Mouse (Mus musculus) limb, embryonic 12.5 days (tissue): Measurements from ENCODE around the gene C1qbp. TPM values are rescaled to one million over a fixed set of nuclear protein-coding genes. Genes with fewer than 3 reads are reported as not detected.
A peak's percentile ranks its signal among the peaks of the same experiment; 100 is the strongest.

Experiments used
- ATAC-seq: fragments of 200-750 bp; cut with Nextera tagmentation; 2 replicates; pipeline ENCODE4 v1.8.0; 2017; ENCODE audit warnings: low read depth, moderate TSS enrichment; ENCODE audit not compliant: insufficient number of reproducible peaks, insufficient read depth, low FRiP score, low TSS enrichment
- H3K27ac ChIP-seq: fragments of 300-500 bp; sonication (generic); 2 replicates; pipeline ENCODE4 v1.5.1; 2016; ENCODE audit warnings: mild to moderate bottlenecking, moderate library complexity
- H3K27me3 ChIP-seq: fragments of 300-500 bp; sonication (generic); 2 replicates; pipeline ENCODE4 v1.6.1; 2016; ENCODE audit warnings: mild to moderate bottlenecking, moderate library complexity
- H3K36me3 ChIP-seq: fragments of 300-500 bp; sonication (generic); 2 replicates; pipeline ENCODE4 v1.6.1; 2016; ENCODE audit warnings: mild to moderate bottlenecking, moderate library complexity
- H3K4me1 ChIP-seq: fragments of 300-500 bp; sonication (generic); replicated peaks from 2 replicates; pipeline ENCODE4 v1.6.1; 2016
- H3K4me2 ChIP-seq: fragments of 300-500 bp; sonication (generic); 2 replicates; pipeline ENCODE4 v1.6.1; 2016; ENCODE audit warnings: mild to moderate bottlenecking, moderate library complexity
- H3K4me3 ChIP-seq: fragments of 300-500 bp; sonication (generic); replicated peaks from 2 replicates; pipeline ENCODE4 v1.5.1; 2016; ENCODE audit warnings: mild to moderate bottlenecking
- H3K9ac ChIP-seq: fragments of 300-500 bp; sonication (generic); replicated peaks from 2 replicates; pipeline ENCODE4 v1.6.1; 2016; ENCODE audit warnings: mild to moderate bottlenecking, moderate library complexity
- H3K9me3 ChIP-seq: fragments of 300-500 bp; sonication (generic); 2 replicates; pipeline ENCODE4 v1.6.1; 2016; ENCODE audit warnings: mild to moderate bottlenecking, moderate library complexity
- WGBS: fragments of 180-500 bp; shearing (Covaris S2); methylation state at CpG from one replicate; pipeline ENCODE4 v1.1.7; 2016; 5-methylcytosine and 5-hydroxymethylcytosine counted together
- polyA plus RNA-seq: library from polyadenylated mRNA; unstranded; fragments of >200 nt; fragmentation: Nextera tagmentation; extraction: Ambion mirVana; gene quantifications from 2 replicates; pipeline ENCODE4 v1.2.1, GENCODE M21; 2016

The C1qbp gene
- 259 and 269 TPM in 2 replicates for polyA plus RNA-seq

DNA sequence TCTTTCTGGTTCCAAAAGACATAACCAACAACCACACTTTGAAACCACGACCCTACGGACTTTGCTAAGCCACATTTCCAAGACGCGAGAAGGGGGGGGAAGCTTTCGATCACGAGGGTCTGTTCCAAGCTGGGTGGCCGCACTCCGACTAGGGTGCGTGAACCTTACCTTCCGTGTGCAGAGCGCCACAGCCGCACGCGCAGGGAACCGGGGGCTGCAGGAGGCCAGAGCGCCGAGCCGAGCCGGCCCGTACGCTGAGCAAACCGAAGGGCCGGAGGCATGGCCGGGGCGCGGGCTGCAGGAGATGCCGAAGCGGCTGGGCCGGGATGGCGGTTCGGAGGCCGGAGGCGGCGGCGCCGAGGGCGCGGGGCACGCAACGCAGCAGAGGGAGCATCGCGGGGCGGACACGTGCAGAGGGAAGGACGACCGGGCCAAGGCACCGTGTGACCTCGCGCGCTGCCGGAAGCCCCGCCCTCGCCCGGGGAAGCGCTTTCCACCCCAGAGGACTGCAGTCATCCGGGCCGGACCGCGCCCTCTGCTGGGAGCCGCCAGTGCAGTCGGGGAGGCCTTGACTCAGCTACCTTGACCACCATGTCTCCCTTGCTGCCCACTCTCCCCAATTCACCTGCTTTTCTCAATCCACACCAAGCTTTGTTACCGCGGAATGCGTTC, at the start of gene C1qbp:
TSS of gene C1qbp (minus strand) at position 470 of the 672 bp plus-strand sequence.
- Histone ChIP-seq H3K9ac (peak within 1 kb of the TSS; percentile 91), H3K27me3 (no peaks in the 10 kb centered on the region), H3K36me3 (peaks cover 69% of the 10 kb centered on the region), H3K9me3 (no peaks in the 10 kb centered on the region), H3K27ac (peak within 1 kb of the TSS; percentile 66), H3K4me3 (peak within 1 kb of the TSS; percentile 99), H3K4me1 (peaks cover 12% of the 10 kb centered on the region), H3K4me2 (peak within 1 kb of the TSS; percentile 76)
- under 1% methylated on average over 53 of the region's 64 CpGs for WGBS
- peak; percentile 91 for ATAC-seq

DNA sequence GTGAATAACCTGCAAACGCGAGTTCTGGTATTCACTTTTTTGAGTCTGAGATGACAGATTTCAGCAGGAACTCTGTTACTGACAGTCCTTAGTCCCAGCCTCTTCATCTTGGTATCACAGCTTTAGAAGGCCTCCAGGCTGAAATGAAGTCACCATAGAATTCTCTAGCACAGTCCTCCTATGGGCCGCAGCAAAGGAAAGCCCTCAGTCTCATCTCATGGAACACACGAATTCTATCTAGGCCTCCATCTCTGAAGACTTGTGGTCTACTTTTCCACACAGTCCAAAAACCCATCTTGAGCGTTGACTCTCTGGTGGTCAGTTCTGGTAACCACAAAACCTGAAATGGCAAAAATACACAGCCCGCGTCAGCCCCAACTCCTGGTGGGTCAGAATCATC, 49.2 kb upstream of the C1qbp start:
- peak overlapping the region; percentile 66 for H3K4me2 ChIP-seq
- no peaks in the 10 kb centered on the region for H3K27me3 ChIP-seq
- H3K9ac ChIP-seq, result peak overlapping the region; percentile 84
- H3K36me3 ChIP-seq, result peaks cover 19% of the 10 kb centered on the region
- peak overlapping the region; percentile 94 for H3K27ac ChIP-seq
- H3K4me3 ChIP-seq, result peak overlapping the region; percentile 71
- no peaks in the 10 kb centered on the region for H3K9me3 ChIP-seq
- WGBS, result 66% methylated on average over 7 of the region's 7 CpGs
- ATAC-seq, result no peak
- peaks cover 13% of the 10 kb centered on the region for H3K4me1 ChIP-seq

DNA sequence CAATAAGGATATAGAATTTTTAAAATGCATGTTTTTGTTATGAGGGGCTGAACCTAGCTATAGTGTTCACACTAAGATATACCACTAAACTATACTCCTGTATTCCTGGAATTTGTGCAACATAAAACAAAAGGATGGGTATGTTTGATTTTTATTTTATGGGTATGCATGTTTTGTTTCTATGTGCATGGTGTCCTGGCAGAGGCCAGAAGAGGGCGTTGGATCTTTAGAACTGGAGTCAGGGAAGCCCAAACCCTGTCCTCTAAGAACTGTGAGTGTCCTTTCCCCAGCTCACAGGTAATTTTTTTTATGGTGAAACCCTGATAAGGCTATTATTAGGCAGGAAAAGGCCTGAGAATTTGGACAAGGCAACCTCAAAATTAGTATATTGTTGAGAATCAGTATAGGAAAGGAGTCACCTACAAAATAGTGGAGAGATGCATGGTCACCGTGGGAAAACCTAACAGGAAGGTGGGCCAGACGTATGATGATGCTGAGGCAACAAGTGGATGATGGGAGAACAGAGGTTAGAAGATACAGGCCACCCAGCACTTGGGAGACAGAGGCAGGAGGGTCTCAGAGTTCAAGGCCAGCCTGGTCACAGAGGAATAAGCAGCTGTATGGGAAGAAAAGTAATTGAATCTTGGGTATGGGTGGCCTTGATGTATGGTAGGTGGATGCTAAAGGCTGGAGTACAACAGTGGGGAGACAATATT, 46.7 kb upstream of the C1qbp start:
- no peak overlapping the region for H3K4me2 ChIP-seq
- no peak for ATAC-seq
- no peak overlapping the region for H3K27ac ChIP-seq
- no peak overlapping the region for H3K9ac ChIP-seq
- H3K36me3 ChIP-seq, result peaks cover 44% of the 10 kb centered on the region
- no peaks in the 10 kb centered on the region for H3K27me3 ChIP-seq
- 78% methylated on average over 3 of the region's 3 CpGs for WGBS
- H3K4me3 ChIP-seq, result no peak overlapping the region
- H3K9me3 ChIP-seq, result no peaks in the 10 kb centered on the region
- H3K4me1 ChIP-seq, result peaks cover 13% of the 10 kb centered on the region

DNA sequence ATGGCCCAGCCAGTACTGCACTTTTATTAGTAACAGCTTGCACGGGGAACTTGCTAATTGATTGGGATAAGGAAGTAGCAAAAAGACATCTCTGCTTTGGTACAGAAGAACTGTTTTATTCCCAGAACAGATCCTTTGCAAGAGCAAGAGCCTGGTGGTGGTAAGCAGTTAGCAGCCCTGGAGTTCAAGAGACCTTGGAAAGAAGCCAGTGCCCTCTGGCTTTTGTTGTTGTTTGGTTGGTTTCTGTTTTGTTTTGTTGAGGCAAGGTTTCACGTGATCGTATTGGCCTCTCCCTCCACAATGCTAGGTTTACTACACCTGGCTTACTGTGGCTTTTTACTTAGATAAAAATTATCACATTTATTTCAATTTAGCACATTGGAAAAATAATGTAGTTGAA, 45.5 kb upstream of the C1qbp start:
- Histone ChIP-seq H3K27me3 (no peaks in the 10 kb centered on the region), H3K4me3 (no peak overlapping the region)

DNA sequence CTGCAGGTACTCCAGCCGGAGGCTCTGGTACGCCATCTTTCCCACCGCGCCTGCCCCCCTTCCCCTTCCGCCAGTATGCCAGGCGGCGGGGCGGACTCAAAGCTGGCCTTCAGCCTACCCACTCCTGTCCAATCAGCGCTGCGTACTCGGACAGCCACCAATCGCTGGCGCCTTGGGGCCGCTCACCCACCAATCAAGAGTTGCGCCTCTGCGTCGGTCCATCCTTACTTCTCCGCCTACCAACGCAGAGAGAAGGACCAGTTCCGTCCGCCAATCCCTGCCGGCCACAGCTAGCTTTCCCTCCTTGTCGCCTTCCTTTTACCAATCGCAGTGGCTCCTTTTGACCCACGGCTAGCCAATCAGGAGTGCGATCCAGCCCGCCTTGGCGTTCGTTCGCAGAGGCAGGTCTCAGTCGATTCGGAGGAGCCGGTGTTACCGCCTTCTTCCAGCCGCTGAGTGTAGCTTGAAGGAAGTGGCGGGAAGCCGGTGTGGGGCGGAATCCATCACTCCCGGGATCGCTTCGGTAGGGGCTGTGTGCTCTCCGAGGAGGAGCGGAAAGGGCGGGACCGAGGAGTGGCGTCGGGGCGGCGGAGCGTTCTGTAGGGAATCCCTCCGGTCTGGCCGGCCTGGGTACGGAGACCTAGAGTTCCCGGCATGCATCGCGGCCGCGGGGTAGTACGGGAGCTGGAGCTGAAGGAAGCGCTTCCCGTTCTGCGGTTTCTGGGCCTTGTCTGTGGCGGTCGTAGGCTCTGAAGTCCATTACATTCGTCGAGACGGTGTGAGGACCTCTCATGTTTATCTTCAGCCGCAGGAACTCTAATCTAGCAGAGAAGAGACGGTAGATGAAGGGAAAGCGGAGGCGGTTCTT, 36.6 kb upstream of the C1qbp start, which contains the start of the genes Mis12 and Derl2:
TSS of gene Mis12 (plus strand) at position 411 of the 868 bp plus-strand sequence.
TSS of gene Derl2 (minus strand) at position 641 of the 868 bp plus-strand sequence.
- H3K27ac ChIP-seq, result peak within 1 kb of the TSS; percentile 96
- peaks cover 35% of the 10 kb centered on the region for H3K36me3 ChIP-seq
- under 1% methylated on average over 71 of the region's 71 CpGs for WGBS
- ATAC-seq, result peak; percentile 100
- H3K4me2 ChIP-seq, result peak within 1 kb of the TSS; percentile 91
- H3K4me1 ChIP-seq, result peaks cover 14% of the 10 kb centered on the region
- no peaks in the 10 kb centered on the region for H3K27me3 ChIP-seq
- peak within 1 kb of the TSS; percentile 91 for H3K4me3 ChIP-seq
- peak within 1 kb of the TSS; percentile 91 for H3K9ac ChIP-seq
- no peaks in the 10 kb centered on the region for H3K9me3 ChIP-seq

More for the DNA sequence above, 45.5 kb upstream of the C1qbp start:
- Histone ChIP-seq H3K9me3 (no peaks in the 10 kb centered on the region), H3K9ac (no peak overlapping the region), H3K36me3 (peaks cover 55% of the 10 kb centered on the region), H3K27ac (no peak overlapping the region), H3K4me2 (no peak overlapping the region), H3K4me1 (peaks cover 10% of the 10 kb centered on the region)
- no peak for ATAC-seq
- 66% methylated on average over 3 of the region's 3 CpGs for WGBS

DNA sequence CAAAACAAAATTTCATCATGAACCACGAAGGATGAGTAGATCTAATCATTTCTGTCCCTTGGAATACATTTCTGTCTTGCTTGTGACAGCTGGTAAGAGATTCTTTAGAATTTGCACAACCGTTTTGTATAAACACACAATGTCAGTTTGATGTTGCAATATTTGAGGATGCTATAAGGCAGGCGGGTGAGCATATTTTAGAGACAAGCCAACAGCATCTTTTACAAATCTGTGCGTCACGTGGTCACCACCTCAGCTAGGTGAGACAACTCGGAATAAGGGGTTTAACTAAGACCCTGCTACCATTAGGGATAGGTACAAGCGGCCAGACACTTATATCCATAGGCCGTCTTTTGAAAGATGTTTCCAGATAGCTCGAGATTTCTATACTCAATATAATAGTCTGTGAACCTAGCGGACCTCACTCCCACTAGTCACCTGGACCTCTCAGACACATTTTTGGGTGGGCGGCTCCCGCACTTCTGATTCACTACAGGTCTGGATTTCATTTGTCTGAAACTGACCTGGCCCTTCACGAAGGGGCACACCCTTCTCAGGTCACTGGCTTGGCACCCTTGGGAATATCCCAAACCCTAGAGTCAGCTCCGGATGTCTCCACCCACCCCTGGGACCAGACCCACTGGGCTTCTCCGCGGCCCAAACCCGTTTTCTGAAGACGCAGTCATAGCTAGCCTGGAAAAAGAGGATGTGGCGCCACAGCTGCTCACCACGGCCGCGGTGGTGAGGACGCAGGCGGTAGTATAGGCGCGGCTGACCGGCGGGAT, 35.8 kb upstream of the C1qbp start:
- Histone ChIP-seq H3K4me2 (peak overlapping the region; percentile 68), H3K9ac (peak overlapping the region; percentile 91), H3K27ac (peak overlapping the region; percentile 78; the same call in 1 of the 2 replicates), H3K36me3 (peaks cover 36% of the 10 kb centered on the region), H3K27me3 (no peaks in the 10 kb centered on the region), H3K4me3 (peak overlapping the region; percentile 91), H3K9me3 (no peaks in the 10 kb centered on the region), H3K4me1 (peaks cover 14% of the 10 kb centered on the region)
- WGBS, result 6% methylated on average over 28 of the region's 28 CpGs
- ATAC-seq, result peak; percentile 17; the same call in 1 of the 2 replicates

DNA sequence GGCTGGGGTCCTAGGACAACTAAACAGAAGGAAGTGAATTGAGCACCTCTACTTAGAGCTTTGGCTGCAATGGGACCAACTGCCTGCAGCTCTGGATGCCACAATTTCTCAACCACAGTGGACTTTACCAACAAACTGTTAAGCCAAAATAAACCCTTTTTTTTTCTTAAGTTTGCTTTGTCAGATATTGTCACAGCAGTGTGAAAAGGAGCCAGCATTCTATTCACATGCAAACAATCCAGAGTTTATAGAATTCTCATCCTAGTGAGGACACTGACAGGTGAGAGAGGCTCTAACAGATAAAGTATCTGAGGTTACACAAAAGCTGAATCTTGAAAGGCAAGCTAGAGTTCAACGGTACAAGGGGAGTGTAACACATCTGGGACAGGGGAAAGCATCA, 34.2 kb upstream of the C1qbp start:
- WGBS, result 88% methylated on average over 1 of the region's 1 CpGs
- no peaks in the 10 kb centered on the region for H3K27me3 ChIP-seq
- peaks cover 14% of the 10 kb centered on the region for H3K4me1 ChIP-seq
- no peak overlapping the region for H3K4me3 ChIP-seq
- H3K4me2 ChIP-seq, result no peak overlapping the region
- H3K9ac ChIP-seq, result no peak overlapping the region
- no peak for ATAC-seq
- H3K36me3 ChIP-seq, result peaks cover 35% of the 10 kb centered on the region
- no peak overlapping the region for H3K27ac ChIP-seq
- H3K9me3 ChIP-seq, result no peaks in the 10 kb centered on the region

DNA sequence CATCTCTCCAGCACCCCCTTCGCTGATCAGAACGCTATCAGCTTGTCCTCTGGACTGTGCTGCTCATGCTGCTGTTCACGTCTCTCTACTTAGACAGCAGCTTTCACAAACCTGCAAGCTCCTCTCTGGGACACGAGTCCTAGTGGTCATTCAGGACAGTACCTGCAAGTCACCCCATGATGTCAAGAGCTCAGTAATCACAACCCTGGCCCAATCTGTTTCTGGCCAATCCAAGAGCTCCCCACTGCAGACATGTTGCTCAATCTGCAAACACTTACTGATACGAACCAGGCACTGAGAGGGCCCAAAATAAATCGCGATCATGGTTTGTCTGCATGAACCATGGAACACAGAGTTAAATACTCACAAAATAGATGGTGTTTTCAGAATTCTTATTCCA, 29.9 kb upstream of the C1qbp start:
- H3K4me1 ChIP-seq, result no peaks in the 10 kb centered on the region; the same call in 1 of the 2 replicates
- H3K4me3 ChIP-seq, result no peak overlapping the region
- no peak for ATAC-seq
- no peak overlapping the region for H3K9ac ChIP-seq
- no peaks in the 10 kb centered on the region for H3K9me3 ChIP-seq
- no peaks in the 10 kb centered on the region for H3K27me3 ChIP-seq
- peaks cover 61% of the 10 kb centered on the region for H3K36me3 ChIP-seq
- no peak overlapping the region for H3K4me2 ChIP-seq
- no peak overlapping the region for H3K27ac ChIP-seq
- 96% methylated on average over 7 of the region's 7 CpGs for WGBS

DNA sequence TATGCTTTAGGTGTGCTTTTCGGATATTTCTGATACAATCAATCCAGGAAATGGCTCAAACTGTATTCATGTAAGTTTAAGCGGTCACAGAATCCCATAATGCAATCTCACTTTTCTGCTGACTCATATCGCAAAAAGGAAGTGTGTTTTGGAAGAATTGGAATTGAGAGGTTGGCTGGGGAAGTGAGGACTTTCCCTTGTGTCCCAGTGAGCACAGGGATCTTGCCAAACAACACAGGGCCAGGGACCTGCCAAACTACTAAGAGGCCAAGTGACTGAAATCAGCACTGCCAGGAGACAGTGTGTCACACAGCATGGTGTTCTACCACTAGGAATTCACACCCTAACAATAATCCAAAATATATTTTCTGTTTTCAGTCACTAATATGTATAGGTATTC, 25.5 kb upstream of the C1qbp start:
- H3K36me3 ChIP-seq, result peaks cover 54% of the 10 kb centered on the region
- H3K4me2 ChIP-seq, result no peak overlapping the region
- ATAC-seq, result no peak
- no peak overlapping the region for H3K27ac ChIP-seq
- no peaks in the 10 kb centered on the region for H3K27me3 ChIP-seq
- no peaks in the 10 kb centered on the region for H3K9me3 ChIP-seq
- no peak overlapping the region for H3K9ac ChIP-seq
- H3K4me1 ChIP-seq, result peaks cover 2% of the 10 kb centered on the region
- H3K4me3 ChIP-seq, result no peak overlapping the region
- WGBS, result 92% methylated on average over 3 of the region's 3 CpGs

DNA sequence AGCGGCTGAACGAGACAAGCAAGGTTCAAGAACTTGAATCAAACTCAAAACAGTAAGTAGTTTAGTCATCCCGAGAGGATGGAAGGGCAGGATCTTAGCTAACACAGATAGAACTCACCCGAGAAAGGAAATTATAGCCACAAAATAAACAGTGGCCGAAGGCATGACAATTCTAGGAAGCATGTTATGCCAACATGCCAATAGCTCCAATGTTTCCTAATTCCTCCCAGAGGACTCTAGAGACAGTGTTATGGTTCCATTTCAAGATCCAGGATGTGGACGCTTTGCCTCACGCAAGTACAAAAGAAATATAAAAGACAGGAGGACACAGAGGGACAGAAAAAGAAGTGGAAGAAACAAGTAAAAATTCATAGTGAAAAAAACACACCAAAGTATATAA, 25.0 kb upstream of the C1qbp start:
- Histone ChIP-seq H3K4me2 (no peak overlapping the region), H3K4me3 (no peak overlapping the region), H3K27ac (no peak overlapping the region), H3K36me3 (peaks cover 52% of the 10 kb centered on the region), H3K27me3 (no peaks in the 10 kb centered on the region), H3K9me3 (no peaks in the 10 kb centered on the region), H3K9ac (no peak overlapping the region), H3K4me1 (peaks cover 7% of the 10 kb centered on the region)
- ATAC-seq, result no peak
- WGBS, result 93% methylated on average over 7 of the region's 7 CpGs
